Mouse (Mus musculus) stomach, postnatal 0 days (tissue): Measurements from ENCODE around the gene Plac1. TPM values are rescaled to one million over a fixed set of nuclear protein-coding genes. Genes with fewer than 3 reads are reported as not detected.
A peak's percentile ranks its signal among the peaks of the same experiment; 100 is the strongest.

ENCODE experiments used
- ATAC-seq: fragments of 200-750 bp; cut with Nextera tagmentation; 2 replicates; pipeline ENCODE4 v1.8.0; 2017; ENCODE audit not compliant: low FRiP score, low TSS enrichment
- DNase-seq: peaks from one replicate; pipeline ENCODE4 v3.0.0-alpha.2; 2016; ENCODE audit warnings: low spot score
- H3K27ac ChIP-seq: fragments of 300-500 bp; sonication (generic); replicated peaks from 2 replicates; pipeline ENCODE4 v1.5.1; 2014; ENCODE audit warnings: mild to moderate bottlenecking, control low read depth
- H3K27me3 ChIP-seq: fragments of 300-500 bp; sonication (generic); 2 replicates; pipeline ENCODE4 v1.6.1; 2014; ENCODE audit warnings: low read length; ENCODE audit not compliant: control insufficient read depth, insufficient read depth
- H3K36me3 ChIP-seq: fragments of 300-500 bp; sonication (generic); 2 replicates; pipeline ENCODE4 v1.6.1; 2014; ENCODE audit warnings: low read length, mixed read lengths; ENCODE audit not compliant: control insufficient read depth, insufficient read depth
- H3K4me1 ChIP-seq: fragments of 300-500 bp; sonication (generic); replicated peaks from 2 replicates; pipeline ENCODE4 v1.6.1; 2014; ENCODE audit warnings: antibody characterized with exemption; ENCODE audit not compliant: control insufficient read depth, insufficient read depth
- H3K4me2 ChIP-seq: fragments of 300-500 bp; sonication (generic); replicated peaks from 2 replicates; pipeline ENCODE4 v1.6.1; 2014; ENCODE audit warnings: low read depth, mild to moderate bottlenecking, control low read depth, moderate library complexity
- H3K4me3 ChIP-seq: fragments of 300-500 bp; sonication (generic); 2 replicates; pipeline ENCODE4 v1.5.1; 2014; ENCODE audit warnings: low read depth, low read length, control low read depth
- H3K9ac ChIP-seq: fragments of 300-500 bp; sonication (generic); 2 replicates; pipeline ENCODE4 v1.6.1; 2014; ENCODE audit warnings: mild to moderate bottlenecking, low read length, control low read depth, mixed read lengths
- H3K9me3 ChIP-seq: fragments of 300-500 bp; sonication (generic); 2 replicates; pipeline ENCODE4 v1.6.1; 2016; ENCODE audit warnings: low read length; ENCODE audit not compliant: control insufficient read depth
- CTCF ChIP-seq: IDR thresholded peaks from 2 replicates; pipeline ENCODE4 v1.5.1; 2016; ENCODE audit warnings: antibody characterized with exemption, low read depth, mild to moderate bottlenecking, moderate library complexity
- EP300 ChIP-seq: optimal IDR thresholded peaks from 2 replicates; pipeline ENCODE3; 2016; ENCODE audit warnings: antibody characterized with exemption
- WGBS: fragments of 180-500 bp; shearing (Covaris S2); extraction: QIAGEN DNeasy Blood & Tissue Kit; methylation state at CpG from one replicate; pipeline ENCODE4 v1.1.7; 2014; 5-methylcytosine and 5-hydroxymethylcytosine counted together
- polyA plus RNA-seq: library from polyadenylated mRNA; unstranded; fragments of >200 nt; fragmentation: Nextera tagmentation; extraction: Ambion mirVana; gene quantifications from 2 replicates; pipeline ENCODE4 v1.2.1, GENCODE M21; 2015

The Plac1 gene
- polyA plus RNA-seq, 1 experiment from 2014 or later = 1.2 TPM

GRCm38 (mm10) chrX:53231965-53232364 is 7.9 kb downstream of the Plac1 start:
- peak overlapping the region; percentile 52 for H3K4me2 ChIP-seq
- no peak for TF ChIP-seq EP300
- TF ChIP-seq CTCF = no peak
- H3K9ac ChIP-seq = peak overlapping the region; percentile 45; the same call in 1 of the 2 replicates
- WGBS = 33% methylated on average over 13 of the region's 13 CpGs
- H3K4me1 ChIP-seq = no peaks in the 10 kb centered on the region
- H3K27me3 ChIP-seq = no peaks in the 10 kb centered on the region
- peak overlapping the region; percentile 63 for H3K27ac ChIP-seq
- H3K9me3 ChIP-seq = no peaks in the 10 kb centered on the region
- no peaks in the 10 kb centered on the region for H3K36me3 ChIP-seq
- no peak for ATAC-seq
- H3K4me3 ChIP-seq = peak overlapping the region; percentile 25
- DNase-seq = no peak

- Histone ChIP-seq H3K9ac (no peak overlapping the region), H3K36me3 (no peaks in the 10 kb centered on the region), H3K9me3 (no peaks in the 10 kb centered on the region), H3K27ac (no peak overlapping the region), H3K4me2 (no peak overlapping the region), H3K4me1 (no peaks in the 10 kb centered on the region), H3K27me3 (no peaks in the 10 kb centered on the region), H3K4me3 (no peak overlapping the region)
- ATAC-seq = no peak
- no peak for DNase-seq
- TF ChIP-seq EP300 = no peak
- no peak for TF ChIP-seq CTCF
- WGBS = 46% methylated on average over 6 of the region's 6 CpGs
Observed at GRCm38 (mm10) chrX:53224353-53224944, 15.5 kb downstream of the Plac1 start.

GRCm38 (mm10) chrX:53220855-53221254 is 19.1 kb downstream of the Plac1 start:
- WGBS = 51% methylated on average over 9 of the region's 9 CpGs
- Histone ChIP-seq H3K36me3 (no peaks in the 10 kb centered on the region), H3K9ac (no peak overlapping the region), H3K4me2 (no peak overlapping the region), H3K4me1 (no peaks in the 10 kb centered on the region), H3K4me3 (no peak overlapping the region), H3K27ac (peak overlapping the region; percentile 24; the same call in 1 of the 2 replicates), H3K9me3 (no peaks in the 10 kb centered on the region), H3K27me3 (no peaks in the 10 kb centered on the region)
- TF ChIP-seq CTCF (no peak), EP300 (no peak)
- DNase-seq (no peak), ATAC-seq (0 out of 2 replicates have a peak, but pooled peaks have one; percentile 26)

- Histone ChIP-seq H3K9ac (no peak overlapping the region), H3K4me2 (no peak overlapping the region), H3K27me3 (no peaks in the 10 kb centered on the region), H3K27ac (no peak overlapping the region; the same call in 1 of the 2 replicates), H3K9me3 (no peaks in the 10 kb centered on the region), H3K4me1 (no peaks in the 10 kb centered on the region), H3K4me3 (no peak overlapping the region), H3K36me3 (no peaks in the 10 kb centered on the region)
- DNase-seq (peak; percentile 51), ATAC-seq (peak; percentile 51; the same call in 1 of the 2 replicates)
- 40% methylated on average over 7 of the region's 7 CpGs for WGBS
- TF ChIP-seq EP300 (no peak), CTCF (no peak)
Observed at GRCm38 (mm10) chrX:53214557-53215229, 25.2 kb downstream of the Plac1 start.

DNA sequence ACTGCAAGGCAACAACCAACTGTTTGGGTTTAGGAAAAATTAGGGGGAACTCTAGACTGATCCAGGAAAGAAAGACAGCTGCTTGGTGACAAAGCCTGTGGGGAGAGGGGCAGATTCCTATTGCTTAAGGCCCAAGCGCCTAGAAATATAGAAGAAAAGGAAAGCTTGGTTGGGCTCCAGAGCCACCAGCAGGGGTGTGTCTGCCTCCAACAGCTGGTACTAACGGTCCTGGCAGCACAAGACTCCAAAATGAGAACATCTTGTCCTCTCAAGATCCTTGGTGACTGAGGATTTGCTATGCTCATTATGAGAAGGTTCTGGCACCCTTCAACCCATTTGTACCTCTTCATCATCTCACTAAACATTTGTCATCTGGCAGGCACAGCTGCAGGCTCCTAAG is 26.1 kb downstream of the Plac1 start:
- TF ChIP-seq EP300 = no peak
- TF ChIP-seq CTCF = no peak
- Histone ChIP-seq H3K4me3 (no peak overlapping the region), H3K36me3 (no peaks in the 10 kb centered on the region), H3K27me3 (no peaks in the 10 kb centered on the region), H3K27ac (no peak overlapping the region; the same call in 1 of the 2 replicates), H3K9me3 (no peaks in the 10 kb centered on the region), H3K4me2 (no peak overlapping the region), H3K4me1 (no peaks in the 10 kb centered on the region), H3K9ac (no peak overlapping the region)
- WGBS = 56% methylated on average over 2 of the region's 2 CpGs
- no peak for DNase-seq
- no peak for ATAC-seq

DNA sequence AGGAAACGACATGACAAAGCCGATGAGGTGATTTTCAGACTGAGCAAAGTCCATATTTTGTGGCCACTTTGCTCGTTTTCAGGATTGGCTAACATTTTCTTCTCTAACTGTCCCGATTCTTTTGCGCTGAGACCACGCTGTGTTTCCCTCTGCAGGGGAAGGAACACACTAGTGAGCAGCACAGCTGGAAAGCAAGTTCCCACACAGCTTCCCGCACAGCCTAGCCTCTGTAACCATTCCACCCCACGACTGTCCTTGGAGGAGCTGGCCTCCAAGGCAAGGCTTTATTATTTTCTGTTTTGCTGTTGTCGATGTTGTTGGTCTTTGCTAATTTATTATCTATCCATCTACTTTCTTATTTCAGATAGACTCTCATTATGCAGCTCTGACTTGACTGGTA is 27.4 kb downstream of the Plac1 start:
- WGBS = 45% methylated on average over 9 of the region's 9 CpGs
- no peaks in the 10 kb centered on the region for H3K9me3 ChIP-seq
- no peaks in the 10 kb centered on the region for H3K27me3 ChIP-seq
- no peak for DNase-seq
- H3K27ac ChIP-seq = peak overlapping the region; percentile 69
- ATAC-seq = no peak
- H3K4me3 ChIP-seq = no peak overlapping the region
- H3K4me1 ChIP-seq = no peaks in the 10 kb centered on the region
- TF ChIP-seq EP300 (no peak), CTCF (no peak)
- H3K36me3 ChIP-seq = no peaks in the 10 kb centered on the region
- H3K4me2 ChIP-seq = no peak overlapping the region
- no peak overlapping the region for H3K9ac ChIP-seq
